Mouse (Mus musculus) v-Abl transformed pro-B cells (cell line): Measurements from ENCODE around the gene Ranbp10.

Experiments
- in situ Hi-C, 2 experiments: fragments of 400-800 bp; cut with MboI; formaldehyde crosslinking; loops; one replicate each; pipeline ENCODE4 v1.15.1; 2025; ENCODE audit not compliant: unreplicated experiment in 2 of 2

The Ranbp10 gene

GRCm38 (mm10) chr8:105794009-105794598 is 33.0 kb downstream of the Ranbp10 start:
- in situ Hi-C loops: loop anchor here in 1 of 2 experiments (10.0 kb wide), 1 partner anchor 209 kb away; no protein-coding TSS in a partner anchor

GRCm38 (mm10) chr8:105793331-105793730 is 33.8 kb downstream of the Ranbp10 start:
- in situ Hi-C loops: loop anchor here in 1 of 2 experiments (10.0 kb wide), 1 partner anchor 209 kb away; no protein-coding TSS in a partner anchor

GRCm38 (mm10) chr8:105789626-105790025 is 37.5 kb downstream of the Ranbp10 start:
- in situ Hi-C loops: loop anchor here (5.0 to 10.0 kb wide), 2 partner anchors 192 to 205 kb away; no protein-coding TSS in a partner anchor

- in situ Hi-C loops: loop anchor here in 1 of 2 experiments (5.0 kb wide), 1 partner anchor 192 kb away; no protein-coding TSS in a partner anchor
Measured at GRCm38 (mm10) chr8:105788927-105789326, 38.2 kb downstream of the Ranbp10 start.

GRCm38 (mm10) chr8:105788241-105788640 is 38.9 kb downstream of the Ranbp10 start:
- in situ Hi-C loops: loop anchor here in 1 of 2 experiments (5.0 kb wide), 1 partner anchor 191 kb away; no protein-coding TSS in a partner anchor

- in situ Hi-C loops: loop anchor here (5.0 kb wide), 2 partner anchors 53 to 63 kb away; no protein-coding TSS in a partner anchor
Measured at GRCm38 (mm10) chr8:105780298-105780697, 46.9 kb downstream of the Ranbp10 start.

- in situ Hi-C loops: no loop called here
Measured at GRCm38 (mm10) chr8:105777833-105778232, 49.3 kb downstream of the Ranbp10 start.

GRCm38 (mm10) chr8:105774498-105774897 is 52.7 kb downstream of the Ranbp10 start:
- in situ Hi-C loops: no loop called here

- in situ Hi-C loops: no loop called here
Measured at GRCm38 (mm10) chr8:105773441-105773861, 53.7 kb downstream of the Ranbp10 start.

GRCm38 (mm10) chr8:105771398-105772175 is 55.6 kb downstream of the Ranbp10 start:
- in situ Hi-C loops: no loop called here

- in situ Hi-C loops: no loop called here
Measured at GRCm38 (mm10) chr8:105770609-105771008, 56.5 kb downstream of the Ranbp10 start.

GRCm38 (mm10) chr8:105768485-105769257 is 58.5 kb downstream of the Ranbp10 start:
- in situ Hi-C loops: no loop called here

- in situ Hi-C loops: no loop called here
Measured at GRCm38 (mm10) chr8:105758277-105759108, 68.7 kb downstream of the Ranbp10 start, which contains the start of gene Gfod2. Gene Gfod2 (minus strand): TSS chr8:105758664.

- in situ Hi-C loops: no loop called here
Measured at GRCm38 (mm10) chr8:105757796-105758276, 69.3 kb downstream of the Ranbp10 start.

GRCm38 (mm10) chr8:105754688-105755087 is 72.5 kb downstream of the Ranbp10 start:
- in situ Hi-C loops: no loop called here

GRCm38 (mm10) chr8:105753916-105754315 is 73.2 kb downstream of the Ranbp10 start:
- in situ Hi-C loops: no loop called here

GRCm38 (mm10) chr8:105750606-105751005 is 76.5 kb downstream of the Ranbp10 start:
- in situ Hi-C loops: no loop called here

GRCm38 (mm10) chr8:105743301-105743700 is 83.8 kb downstream of the Ranbp10 start:
- in situ Hi-C loops: no loop called here

- in situ Hi-C loops: no loop called here
Measured at GRCm38 (mm10) chr8:105739216-105739615, 87.9 kb downstream of the Ranbp10 start.

GRCm38 (mm10) chr8:105732186-105732585 is 95.0 kb downstream of the Ranbp10 start:
- in situ Hi-C loops: no loop called here
